Mouse (Mus musculus) spleen, adult 2 months (tissue): Measurements from ENCODE around the gene Itih4. TPM values are rescaled to one million over a fixed set of nuclear protein-coding genes. Genes with fewer than 3 reads are reported as not detected.
A peak's percentile ranks its signal among the peaks of the same experiment; 100 is the strongest.

Experiments
- DNase-seq, 2 experiments: peaks; one replicate each; pipeline versions ENCODE4 v3.0.0 to v3.0.0-alpha.2; 2012 to 2021; ENCODE audit warnings: low spot score in 2 of 2, low read depth in 1 of 2
- H3K27ac ChIP-seq: fragments of 200-500 bp; 2 replicates; pipeline ENCODE4 v1.5.1; 2012; ENCODE audit warnings: low read length, inconsistent platforms; ENCODE audit not compliant: insufficient read depth
- H3K27me3 ChIP-seq: fragments of 200-500 bp; 2 replicates; pipeline ENCODE4 v1.6.1; 2012; ENCODE audit warnings: mild to moderate bottlenecking, moderate library complexity, low read length, inconsistent platforms; ENCODE audit not compliant: control insufficient read depth, insufficient read depth
- H3K36me3 ChIP-seq: fragments of 200-500 bp; 2 replicates; pipeline ENCODE4 v1.6.1; 2012; ENCODE audit warnings: mild to moderate bottlenecking, low read length, inconsistent platforms; ENCODE audit not compliant: control insufficient read depth, insufficient read depth
- H3K4me1 ChIP-seq: fragments of 200-500 bp; 2 replicates; pipeline ENCODE4 v1.6.1; 2011; ENCODE audit warnings: inconsistent platforms; ENCODE audit not compliant: control insufficient read depth, insufficient read depth, insufficient read length
- H3K4me3 ChIP-seq: fragments of 200-500 bp; 2 replicates; pipeline ENCODE4 v1.5.1; 2011; ENCODE audit warnings: mild to moderate bottlenecking, inconsistent platforms; ENCODE audit not compliant: insufficient read depth, insufficient read length; ENCODE audit errors: extremely low read depth
- CTCF ChIP-seq: fragments of 200-500 bp; IDR thresholded peaks from 2 replicates; pipeline ENCODE4 v1.5.1; 2011; ENCODE audit warnings: mild to moderate bottlenecking, inconsistent platforms; ENCODE audit not compliant: insufficient read depth, insufficient read length, insufficient replicate concordance; ENCODE audit errors: extremely low read depth
- POLR2A ChIP-seq: fragments of 200-500 bp; IDR thresholded peaks from 2 replicates; pipeline ENCODE4 v1.6.1; 2011; ENCODE audit warnings: low read depth, low read length, inconsistent platforms
- WGBS: fragments of 180-500 bp; shearing (Covaris S2); methylation state at CpG from one replicate; pipeline ENCODE4 v1.1.7; 2018; 5-methylcytosine and 5-hydroxymethylcytosine counted together
- polyA plus RNA-seq: library from polyadenylated mRNA; depleted of rRNA; stranded (reverse); fragments of >200 nt; gene quantifications from 2 replicates; pipeline ENCODE4 v1.2.3, GENCODE M21; 2012

Itih4 gene
- polyA plus RNA-seq, 1 experiment = 0.50 TPM

- H3K27me3 ChIP-seq = no peaks in the 10 kb centered on the region
- peaks cover 3% of the 10 kb centered on the region; the same call in 1 of the 2 replicates for H3K4me1 ChIP-seq
- no peaks in the 10 kb centered on the region for H3K36me3 ChIP-seq
- no peak overlapping the region for H3K27ac ChIP-seq
- H3K4me3 ChIP-seq = no peak overlapping the region
- WGBS = 15% methylated on average over 9 of the region's 9 CpGs
- no peak for DNase-seq
- no peak for TF ChIP-seq POLR2A
- TF ChIP-seq CTCF = no peak
Measured at GRCm38 (mm10) chr14:30888271-30888732, 2.0 kb downstream of the Itih4 start.

DNA sequence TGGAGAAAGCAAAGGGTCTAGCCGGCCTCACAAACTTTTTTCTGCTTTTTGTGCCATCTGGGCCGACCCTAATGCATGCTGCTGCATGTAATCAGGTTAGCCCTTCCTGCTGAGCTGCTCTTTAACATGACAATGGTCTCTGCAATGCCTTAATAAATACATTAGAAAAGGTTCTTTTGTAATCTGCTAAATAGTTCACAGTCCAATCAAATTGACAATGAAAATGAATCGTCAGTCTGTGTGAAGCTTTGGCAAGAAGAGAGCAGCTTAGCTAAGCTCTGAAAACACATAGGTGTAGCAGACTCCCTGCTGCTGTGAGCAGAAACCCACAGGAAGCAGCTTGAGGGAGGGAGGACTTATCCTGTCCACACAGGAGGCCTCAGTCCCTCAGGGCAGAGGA, 13.7 kb downstream of the Itih4 start:
- no peaks in the 10 kb centered on the region for H3K36me3 ChIP-seq
- no peak for DNase-seq
- no peak overlapping the region for H3K4me3 ChIP-seq
- no peak for TF ChIP-seq CTCF
- no peak for TF ChIP-seq POLR2A
- H3K4me1 ChIP-seq = no peaks in the 10 kb centered on the region
- no peak overlapping the region for H3K27ac ChIP-seq
- WGBS = 53% methylated on average over 3 of the region's 3 CpGs
- no peaks in the 10 kb centered on the region for H3K27me3 ChIP-seq

DNA sequence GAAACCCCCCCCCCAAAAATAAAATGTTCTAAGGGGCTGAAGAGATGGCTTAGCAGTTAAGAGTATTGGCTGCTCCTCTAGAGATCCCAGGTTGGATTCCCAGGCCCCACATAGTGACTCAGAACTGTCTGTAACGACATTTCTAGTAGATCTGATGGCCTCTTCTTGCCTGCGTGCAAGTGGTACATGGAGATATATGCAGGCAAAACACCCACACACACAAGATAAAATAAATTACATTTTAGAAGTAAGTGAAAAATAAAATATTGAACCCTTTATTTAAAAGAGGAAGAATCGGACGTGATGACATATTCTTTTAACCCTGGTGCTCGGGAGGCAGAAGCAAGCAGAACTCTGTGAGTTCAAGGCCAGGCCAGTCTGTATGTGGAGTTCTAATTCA, 16.4 kb downstream of the Itih4 start:
- H3K4me1 ChIP-seq = no peaks in the 10 kb centered on the region; the same call in 1 of the 2 replicates
- TF ChIP-seq POLR2A (no peak), CTCF (no peak)
- no peaks in the 10 kb centered on the region for H3K36me3 ChIP-seq
- H3K27ac ChIP-seq = no peak overlapping the region
- no peak for DNase-seq
- H3K4me3 ChIP-seq = no peak overlapping the region
- 84% methylated on average over 5 of the region's 5 CpGs for WGBS
- H3K27me3 ChIP-seq = no peaks in the 10 kb centered on the region

- H3K36me3 ChIP-seq = no peaks in the 10 kb centered on the region
- no peak for DNase-seq
- H3K4me3 ChIP-seq = no peak overlapping the region
- H3K27ac ChIP-seq = no peak overlapping the region
- 64% methylated on average over 3 of the region's 3 CpGs for WGBS
- H3K27me3 ChIP-seq = no peaks in the 10 kb centered on the region
- no peaks in the 10 kb centered on the region; the same call in 1 of the 2 replicates for H3K4me1 ChIP-seq
- no peak for TF ChIP-seq POLR2A
- no peak for TF ChIP-seq CTCF
Measured at GRCm38 (mm10) chr14:30903036-30903435, 16.8 kb downstream of the Itih4 start.

DNA sequence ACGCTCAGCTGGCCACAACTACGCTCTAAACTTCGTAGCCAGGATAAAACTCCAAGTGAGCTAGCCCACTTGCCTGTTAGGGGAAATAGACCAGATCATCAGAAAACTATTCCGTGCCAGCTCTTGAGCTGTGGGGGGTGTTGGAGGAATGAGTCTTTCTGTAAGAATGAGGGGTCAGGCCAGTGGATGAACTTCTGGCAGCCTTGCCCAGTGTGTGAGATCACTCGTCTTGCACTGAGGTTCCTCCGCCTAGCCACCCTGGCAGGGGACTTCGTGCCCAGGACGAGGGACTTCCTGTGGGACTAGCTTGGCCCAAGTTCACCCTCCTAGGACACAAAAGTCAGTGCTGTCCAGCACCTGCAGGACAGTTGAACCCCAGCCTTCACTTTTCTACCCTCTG, 18.0 kb downstream of the Itih4 start:
- Histone ChIP-seq H3K27me3 (no peaks in the 10 kb centered on the region), H3K4me1 (no peaks in the 10 kb centered on the region; the same call in 1 of the 2 replicates), H3K4me3 (no peak overlapping the region), H3K36me3 (no peaks in the 10 kb centered on the region), H3K27ac (no peak overlapping the region)
- no peak for TF ChIP-seq CTCF
- TF ChIP-seq POLR2A = no peak
- no peak for DNase-seq
- 79% methylated on average over 8 of the region's 8 CpGs for WGBS

GRCm38 (mm10) chr14:30906001-30906400, 19.7 kb downstream of the Itih4 start:
- no peak overlapping the region for H3K4me3 ChIP-seq
- TF ChIP-seq POLR2A = no peak
- TF ChIP-seq CTCF = no peak
- H3K36me3 ChIP-seq = no peaks in the 10 kb centered on the region
- 86% methylated on average over 6 of the region's 6 CpGs for WGBS
- no peak for DNase-seq
- H3K4me1 ChIP-seq = no peaks in the 10 kb centered on the region; the same call in 1 of the 2 replicates
- H3K27me3 ChIP-seq = no peaks in the 10 kb centered on the region
- no peak overlapping the region for H3K27ac ChIP-seq

GRCm38 (mm10) chr14:30907814-30908265, 21.6 kb downstream of the Itih4 start:
- H3K36me3 ChIP-seq = no peaks in the 10 kb centered on the region
- H3K27me3 ChIP-seq = no peaks in the 10 kb centered on the region
- H3K4me3 ChIP-seq = no peak overlapping the region
- H3K27ac ChIP-seq = no peak overlapping the region
- peak; percentile 14 to 17 for DNase-seq
- TF ChIP-seq CTCF = no peak
- no peak for TF ChIP-seq POLR2A
- 63% methylated on average over 3 of the region's 3 CpGs for WGBS
- no peaks in the 10 kb centered on the region; the same call in 1 of the 2 replicates for H3K4me1 ChIP-seq
